Mouse (Mus musculus) thymus, postnatal 0 days (tissue): Measurements from ENCODE around the gene Glra4. TPM values are rescaled to one million over a fixed set of nuclear protein-coding genes. Genes with fewer than 3 reads are reported as not detected.

ENCODE experiments used
- DNase-seq: peaks from one replicate; pipeline ENCODE4 v3.0.0-alpha.2; 2015; ENCODE audit warnings: low spot score
- polyA plus RNA-seq: library from polyadenylated mRNA; unstranded; fragments of >200 nt; fragmentation: Nextera tagmentation; extraction: Ambion mirVana; gene quantifications from 2 replicates; pipeline ENCODE4 v1.2.1, GENCODE M21; 2015

Glra4 gene
- not detected in 2 replicates for polyA plus RNA-seq

- DNase-seq = no peak
These were observed at the start of gene Glra4 for GRCm38 (mm10) chrX:136780041-136780440. TSS of gene Glra4 (minus strand) at chrX:136780141.

DNA sequence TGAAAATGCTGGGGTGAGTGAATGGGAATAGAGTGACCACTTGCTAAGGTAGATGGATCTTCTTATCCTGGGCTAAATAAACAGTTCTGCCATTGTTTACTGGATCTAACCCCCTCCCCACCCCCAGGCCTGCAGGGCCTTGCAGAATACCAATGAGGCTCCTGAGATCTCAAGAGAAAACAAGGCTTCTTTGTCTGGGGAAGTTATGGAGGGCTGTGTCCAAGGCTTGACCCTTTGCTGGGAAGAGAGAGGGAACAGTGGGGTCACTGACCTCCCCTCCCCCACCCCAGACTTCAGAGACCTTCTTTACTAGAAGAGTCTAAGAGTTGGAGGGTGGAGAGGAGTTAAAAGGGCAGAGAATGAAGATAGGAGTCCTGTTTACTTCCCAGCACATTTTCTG lies 48.7 kb upstream of the Glra4 start:
- no peak for DNase-seq

GRCm38 (mm10) chrX:136825016-136825415 lies 45.1 kb upstream of the Glra4 start:
- no peak for DNase-seq

DNA sequence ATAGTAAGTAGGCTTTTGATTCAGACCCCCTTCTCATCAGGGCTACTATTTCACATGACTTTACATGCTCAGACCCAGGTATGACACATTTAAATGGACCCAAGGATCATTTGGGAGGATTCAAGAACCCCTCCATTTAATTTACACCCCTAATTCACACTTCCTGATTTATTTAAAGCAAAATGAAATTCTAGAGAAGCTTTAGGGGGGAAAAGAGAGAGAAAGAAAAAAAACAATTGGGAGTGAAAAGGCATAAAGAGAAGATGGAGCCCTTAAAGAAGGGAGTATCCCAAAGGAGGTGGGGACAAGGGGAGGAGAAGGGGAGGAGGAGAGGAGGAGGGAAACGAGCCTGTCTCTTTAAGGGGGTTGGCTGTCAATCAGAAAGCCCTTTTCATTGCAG lies 42.4 kb upstream of the Glra4 start, which contains the start of gene Plp1:
Gene Plp1, plus strand, starts transcription at position 301 of the 400 bp plus-strand sequence.
- DNase-seq = no peak

- peak; percentile 62 for DNase-seq
These were observed 40.3 kb upstream of the Glra4 start for GRCm38 (mm10) chrX:136820250-136820649.

DNA sequence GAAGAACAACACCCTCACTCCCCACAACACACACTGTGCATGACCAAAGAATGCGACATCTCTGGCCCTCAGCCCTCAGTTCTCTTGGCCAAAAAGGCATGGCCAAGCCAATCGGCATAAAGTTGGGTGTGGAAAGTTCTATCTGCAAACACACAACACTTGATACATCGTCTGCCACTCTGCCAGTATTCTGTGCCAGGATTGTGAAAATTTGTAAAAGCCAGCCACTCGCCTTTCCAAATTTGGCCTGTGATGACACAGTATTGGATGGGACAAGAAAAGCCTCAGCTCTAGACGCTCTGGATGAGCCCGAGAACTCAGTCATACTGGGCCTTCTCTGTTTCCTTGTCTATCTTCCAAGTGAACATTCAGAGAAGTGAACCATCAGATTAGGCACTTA lies 39.8 kb upstream of the Glra4 start:
- no peak for DNase-seq

DNA sequence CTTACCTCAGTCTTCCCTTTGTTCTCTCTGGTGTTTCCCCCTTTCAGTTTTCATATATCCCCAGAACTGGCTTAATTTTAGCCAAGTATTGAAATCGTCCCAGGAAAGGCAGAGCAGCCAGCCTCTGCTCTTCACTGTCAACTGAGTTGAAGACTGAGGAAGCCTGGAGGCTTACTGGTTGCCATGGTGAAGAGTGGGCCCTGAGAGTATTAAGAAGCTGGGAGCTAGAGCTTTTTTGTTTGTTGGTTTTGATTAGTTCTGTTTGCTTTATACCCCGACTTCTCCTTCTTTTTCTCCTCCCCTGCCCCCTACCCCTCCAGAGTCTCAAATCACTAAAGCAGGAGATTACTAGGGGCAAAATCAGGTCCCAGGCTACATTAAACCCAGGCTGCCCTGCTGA lies 17.3 kb upstream of the Glra4 start:
- no peak for DNase-seq

GRCm38 (mm10) chrX:136789446-136789845 lies 9.5 kb upstream of the Glra4 start:
- DNase-seq = no peak

- DNase-seq = no peak
These were observed 679 bp downstream of the Glra4 start for GRCm38 (mm10) chrX:136779262-136779661.

DNA sequence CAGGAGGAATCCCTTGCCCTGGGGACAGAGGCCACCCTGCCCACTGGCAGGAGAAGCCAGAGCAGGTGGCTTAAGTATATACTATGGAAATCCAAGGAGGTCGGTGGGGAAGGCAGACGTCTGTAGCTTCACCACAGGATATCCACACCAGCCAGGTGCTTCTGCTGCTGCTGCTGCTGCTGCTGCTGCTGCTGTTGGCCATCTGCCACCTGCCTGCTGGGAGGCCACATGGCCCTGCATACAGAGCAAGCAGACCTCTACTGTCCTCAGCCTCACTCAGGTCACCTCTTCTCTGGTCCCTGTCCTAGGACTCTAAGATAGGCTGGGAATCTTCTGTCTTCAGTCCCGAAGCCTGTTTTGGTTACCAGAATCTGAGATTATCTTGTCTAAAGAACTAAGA lies 1.9 kb downstream of the Glra4 start:
- no peak for DNase-seq

DNA sequence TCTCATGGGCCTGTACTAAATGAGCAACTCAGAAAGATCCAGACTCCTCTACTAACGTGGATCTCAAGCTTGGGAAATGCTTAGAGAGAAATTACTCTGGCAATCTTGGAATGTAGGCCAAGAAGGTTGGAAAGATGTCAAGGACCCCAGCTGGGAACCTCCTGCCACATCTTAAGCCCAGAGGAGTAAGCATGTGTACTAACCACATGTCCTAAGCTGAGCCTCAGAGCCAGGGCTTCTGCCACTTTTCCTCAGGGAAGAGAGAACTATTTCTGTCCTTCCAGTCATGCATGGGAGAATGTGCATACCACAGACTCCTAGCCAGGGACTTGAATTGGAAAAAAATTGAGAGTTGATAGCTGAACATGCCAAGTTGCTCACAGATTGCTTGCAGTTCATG lies 6.9 kb downstream of the Glra4 start:
- DNase-seq = no peak

DNA sequence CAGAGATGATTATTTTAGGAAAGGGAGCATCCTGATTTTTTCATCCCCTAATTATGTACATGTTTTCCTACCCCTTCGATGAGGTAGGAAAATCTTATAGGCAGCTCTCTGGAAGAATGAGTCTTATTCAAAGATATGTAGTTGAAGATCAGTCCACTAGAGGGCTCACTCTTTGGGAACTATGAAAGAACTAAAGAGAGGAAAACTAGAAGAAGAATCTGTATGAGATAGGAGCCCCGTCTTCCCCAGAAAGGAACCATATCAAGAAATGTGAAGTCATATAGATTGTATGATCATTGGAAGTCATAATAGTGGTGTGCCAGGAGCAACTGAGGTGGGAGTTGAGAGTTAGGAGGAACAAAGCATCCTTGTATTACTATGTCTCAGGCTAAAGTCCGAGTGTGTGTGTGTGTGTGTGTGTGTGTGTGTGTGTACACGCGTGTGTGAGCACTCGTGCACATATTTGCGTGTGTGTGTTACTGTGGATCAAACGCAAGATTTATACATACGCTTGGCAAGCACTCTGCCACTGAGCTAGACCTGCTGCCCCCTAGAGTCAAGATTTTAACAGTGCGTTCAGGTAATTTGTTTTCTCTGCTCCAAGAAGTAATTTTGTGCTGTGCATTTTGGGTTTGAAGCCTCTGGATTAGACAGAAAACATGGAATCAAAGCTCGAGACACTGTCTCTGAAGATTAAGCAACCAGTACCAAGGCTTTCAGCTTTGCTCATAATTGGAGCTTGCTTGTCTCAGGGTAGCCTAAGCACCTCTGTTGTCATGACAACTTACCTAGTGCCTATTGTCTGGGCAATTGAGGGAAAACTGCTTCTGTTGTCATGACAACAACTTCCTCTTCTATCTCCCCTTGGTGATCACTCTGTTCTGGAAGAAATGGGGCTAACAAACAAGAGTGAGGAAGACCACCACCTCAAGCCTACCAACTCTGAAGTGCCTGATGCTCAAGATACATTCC lies 18.6 kb downstream of the Glra4 start:
- DNase-seq = peak; percentile 28

DNA sequence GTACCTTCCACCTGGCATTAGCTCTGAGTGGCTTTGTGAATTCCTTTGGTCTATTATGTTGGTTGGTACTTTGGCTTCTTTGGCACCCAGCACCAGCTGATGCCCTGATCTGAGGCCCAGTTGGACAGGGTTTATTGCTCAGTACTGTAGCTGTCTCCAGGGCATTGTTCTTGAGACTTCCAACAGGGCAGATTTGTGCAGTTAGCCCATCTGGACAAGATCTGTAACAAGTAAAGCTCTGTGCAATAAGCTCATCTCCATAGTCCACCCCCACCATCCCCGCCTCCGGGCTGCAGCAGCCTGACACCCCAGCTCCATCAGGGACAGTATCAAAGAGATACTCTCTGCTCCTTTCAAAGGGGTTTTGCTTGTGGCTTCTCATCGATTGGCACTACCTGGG lies 24.5 kb downstream of the Glra4 start:
- no peak for DNase-seq

DNA sequence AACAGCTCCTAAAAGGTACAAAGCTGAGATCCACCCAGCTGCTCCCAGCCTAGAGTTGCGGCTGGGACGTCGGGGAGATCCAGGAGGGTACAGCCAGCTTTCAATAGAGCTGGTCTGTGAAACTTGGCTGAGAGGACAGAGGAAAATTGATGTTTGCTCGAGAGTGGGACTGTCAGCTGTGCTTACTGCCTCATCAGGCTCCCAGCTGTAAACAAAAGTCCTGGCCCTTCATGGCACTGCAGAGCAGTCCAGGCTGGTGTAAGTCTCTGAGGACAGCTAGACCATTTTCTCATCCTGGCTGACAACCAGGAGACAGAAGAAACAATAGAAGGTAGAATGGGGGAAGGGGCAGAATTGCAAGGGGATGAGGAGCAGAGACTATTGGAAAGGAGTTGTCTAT lies 30.6 kb downstream of the Glra4 start:
- no peak for DNase-seq

- peak; percentile 24 for DNase-seq
These were observed 35.3 kb downstream of the Glra4 start for GRCm38 (mm10) chrX:136744663-136745062.

- DNase-seq = no peak
These were observed 36.5 kb downstream of the Glra4 start, which contains the start of gene Morf4l2 for GRCm38 (mm10) chrX:136743459-136743858. TSS of gene Morf4l2 (minus strand) at chrX:136743690.

DNA sequence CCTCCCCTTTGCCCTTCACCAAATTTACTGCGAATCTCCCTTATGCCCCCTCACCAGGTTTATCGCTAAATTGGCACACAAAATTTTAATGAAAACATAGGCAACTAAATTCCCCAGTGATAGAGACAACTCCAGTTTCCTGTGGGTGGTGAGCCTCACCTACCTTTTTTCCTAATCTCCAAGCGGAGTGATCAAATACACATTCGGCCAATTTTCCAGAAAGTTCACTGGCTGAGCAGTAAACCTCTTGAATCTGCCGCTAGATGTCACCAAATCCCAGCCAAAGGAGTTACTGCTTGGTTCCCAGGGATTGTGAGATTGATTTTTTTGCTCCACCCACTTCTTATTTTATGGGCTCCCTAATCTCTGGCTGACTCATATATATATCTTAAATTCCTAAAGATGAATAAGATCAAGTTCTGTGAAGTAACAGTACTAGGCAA lies 37.3 kb downstream of the Glra4 start:
- DNase-seq = peak; percentile 41

DNA sequence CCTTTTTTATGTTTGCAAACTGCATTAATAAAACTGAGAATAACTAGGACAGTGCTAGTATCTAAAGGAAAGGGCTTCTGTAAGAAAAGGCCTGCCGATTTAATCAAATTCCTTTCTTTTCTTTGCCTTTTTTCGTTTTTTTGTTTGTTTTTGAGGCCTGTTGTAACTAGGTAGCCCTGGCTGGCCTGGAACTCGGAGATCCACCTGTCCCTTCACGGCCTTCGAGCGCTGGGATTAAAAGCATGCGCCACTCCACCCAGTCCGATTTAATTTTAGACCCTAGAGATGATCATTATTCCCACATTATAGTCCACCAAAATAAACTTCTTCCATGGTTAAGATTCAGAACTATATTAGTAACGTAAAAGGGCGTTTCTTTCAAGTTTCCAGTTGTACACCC lies 37.7 kb downstream of the Glra4 start:
- DNase-seq = no peak

DNA sequence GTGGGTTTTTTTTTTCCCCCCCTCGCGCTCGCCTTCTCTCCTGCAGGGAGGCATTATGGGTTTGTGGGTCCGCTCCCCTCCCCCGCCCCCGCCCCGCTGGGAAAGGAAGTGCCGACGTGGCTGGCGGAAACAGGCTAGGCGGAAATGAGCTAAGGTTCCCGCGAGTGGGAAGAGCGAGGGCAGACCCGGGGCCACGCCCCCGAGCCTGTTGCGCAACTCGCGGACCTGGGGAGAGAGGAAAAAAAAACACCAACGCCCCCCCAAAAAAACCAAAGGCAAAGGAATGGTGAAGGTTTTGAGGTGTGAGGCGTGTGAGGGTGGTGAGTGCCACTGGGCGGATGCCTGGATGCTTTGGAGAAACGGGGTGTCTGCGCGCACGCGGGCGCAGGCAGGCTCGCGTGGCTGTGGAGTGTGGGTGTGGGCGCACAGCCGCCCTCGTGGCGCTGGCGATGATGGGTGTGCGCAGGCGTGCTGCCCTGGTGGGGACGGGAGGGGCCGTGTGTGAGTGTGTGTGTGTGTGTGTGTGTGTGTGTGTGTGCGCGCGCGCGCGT lies 38.2 kb downstream of the Glra4 start:
- DNase-seq = peak; percentile 80

- peak; percentile 93 for DNase-seq
These were observed 38.9 kb downstream of the Glra4 start for GRCm38 (mm10) chrX:136740791-136741650.

DNA sequence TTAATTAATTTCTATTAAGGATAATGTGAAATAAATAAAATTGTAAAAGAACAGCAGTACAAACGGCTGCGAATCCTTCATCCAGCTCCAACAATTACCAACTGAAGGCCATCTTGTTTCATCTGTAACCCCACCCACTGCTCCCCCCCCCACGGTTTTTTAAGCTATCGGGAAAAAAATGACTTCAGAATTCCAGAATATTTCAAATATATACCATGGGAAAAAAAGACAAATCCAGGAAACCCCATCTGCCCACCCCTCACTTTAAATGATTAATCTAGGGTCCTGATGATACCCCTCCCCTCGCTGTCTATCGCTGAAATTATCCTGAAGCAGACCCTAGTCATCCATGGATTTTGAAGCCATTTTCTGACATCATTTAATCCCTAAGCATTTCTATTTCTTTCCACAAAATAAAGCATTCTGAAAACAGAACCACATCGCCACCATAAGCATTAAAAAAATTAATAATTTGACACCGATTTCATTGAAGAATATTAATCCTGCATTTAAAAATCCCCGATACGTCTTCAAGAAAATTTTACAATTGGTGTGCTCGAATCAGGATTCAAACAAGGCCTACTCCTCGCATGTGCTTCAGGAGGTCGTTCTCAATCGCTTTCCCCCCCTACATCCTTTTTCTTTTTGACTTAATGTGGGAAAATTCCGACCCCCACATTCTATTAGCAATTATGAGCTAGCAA lies 39.7 kb downstream of the Glra4 start:
- peak; percentile 3 for DNase-seq
